Mouse (Mus musculus) small intestine, adult 2 months (tissue): ENCODE measurements around the gene Rasgrf1.

Experiments
- CTCF ChIP-seq: fragments of 200-500 bp; IDR thresholded peaks from 2 replicates; pipeline ENCODE4 v1.5.1; 2012; ENCODE audit warnings: low read depth, mild to moderate bottlenecking, control low read depth, inconsistent platforms, low read length, moderate library complexity, mixed read lengths; ENCODE audit not compliant: insufficient replicate concordance, insufficient read length; ENCODE audit errors: extremely low read depth
- POLR2A ChIP-seq: fragments of 200-500 bp; IDR thresholded peaks from 2 replicates; pipeline ENCODE4 v1.6.1; 2012; ENCODE audit warnings: low read depth, mild to moderate bottlenecking, control low read depth, inconsistent platforms, low read length, moderate library complexity

GRCm38 (mm10) chr9:89878471-89879020 is 31.2 kb upstream of the Rasgrf1 start:
- no peak for TF ChIP-seq CTCF
- no peak for TF ChIP-seq POLR2A
